Mouse (Mus musculus) layer of hippocampus, postnatal 14 days (tissue): ENCODE results near the gene Wdr77. TPM values are rescaled to one million over a fixed set of nuclear protein-coding genes. Genes with fewer than 3 reads are reported as not detected.
"Not testable (repeated sequence)": the region's sequence is repeated elsewhere in the genome, so short reads cannot be mapped to it uniquely, and the experiment has no call there.

Experiments used
- DNase-seq, 2 experiments: peaks; one replicate each; pipeline ENCODE4 v3.0.0; 2021 to 2022; ENCODE audit warnings: low spot score in 2 of 2, mixed read lengths in 1 of 2
- total RNA-seq, 2 experiments: library from RNA; stranded (reverse); gene quantifications; 2 replicates each; pipeline ENCODE4 v1.2.3; 2021

The Wdr77 gene
- total RNA-seq, 2 experiments from 2014 or later = 53.2 to 57.2 TPM

DNA sequence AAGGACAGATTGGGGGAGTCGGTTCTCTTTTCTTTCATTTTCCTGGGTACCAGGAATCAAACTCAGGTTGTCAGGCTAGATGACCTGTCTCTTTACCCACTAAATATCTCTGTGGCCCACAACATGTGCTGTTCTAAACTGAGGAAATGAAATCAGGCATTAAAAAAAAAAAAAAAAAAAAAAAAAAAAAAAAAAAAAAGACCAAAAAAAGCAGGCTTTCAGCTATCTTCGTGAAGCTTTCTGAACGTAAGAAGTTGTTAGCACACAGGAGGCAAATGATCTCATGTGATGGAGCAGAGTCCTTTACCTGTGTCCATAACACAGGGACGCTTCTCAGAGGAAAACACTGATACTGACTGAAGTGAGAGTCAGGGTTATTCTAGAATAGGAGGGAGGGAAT lies 23.1 kb upstream of the Wdr77 start:
- no peak for DNase-seq

DNA sequence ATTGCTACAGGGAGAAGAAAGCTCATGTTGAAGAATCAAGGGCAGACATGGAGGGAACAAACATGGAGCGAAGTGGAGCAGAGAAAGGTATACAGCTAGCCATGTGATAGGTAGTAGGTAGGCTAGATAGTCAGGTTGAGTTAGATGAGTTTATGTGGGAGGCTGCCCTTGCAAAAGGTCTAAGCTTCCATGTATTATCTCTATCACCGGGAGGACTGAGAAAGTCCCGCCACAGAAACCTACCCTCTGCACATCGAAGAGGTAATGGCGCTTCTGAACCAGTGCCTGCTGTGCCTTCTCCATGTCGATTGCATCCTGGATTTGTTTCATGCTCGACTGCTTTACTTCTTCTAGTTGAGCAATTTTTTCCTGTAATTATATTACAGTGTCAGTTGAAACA lies 7.8 kb upstream of the Wdr77 start:
- DNase-seq = no peak

DNA sequence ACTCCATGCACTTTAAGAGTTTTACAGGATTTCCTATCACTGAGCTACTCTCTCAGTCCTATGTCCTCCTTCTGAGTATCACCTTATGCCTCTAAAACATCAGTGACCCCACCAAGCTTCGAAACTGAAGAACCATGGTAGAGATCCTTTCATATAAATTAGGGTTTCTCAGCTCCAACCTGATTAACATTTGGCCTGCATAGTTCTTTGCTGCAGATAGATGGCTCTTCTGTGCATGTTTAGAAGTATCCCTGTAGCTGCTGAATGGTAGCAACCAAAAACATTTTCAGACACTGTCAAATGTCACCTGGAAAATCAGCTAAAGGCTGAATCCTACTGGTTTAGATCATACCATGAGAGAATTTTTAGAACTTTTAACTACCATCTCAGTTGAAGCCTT lies 1.9 kb upstream of the Wdr77 start:
- no peak for DNase-seq

DNA sequence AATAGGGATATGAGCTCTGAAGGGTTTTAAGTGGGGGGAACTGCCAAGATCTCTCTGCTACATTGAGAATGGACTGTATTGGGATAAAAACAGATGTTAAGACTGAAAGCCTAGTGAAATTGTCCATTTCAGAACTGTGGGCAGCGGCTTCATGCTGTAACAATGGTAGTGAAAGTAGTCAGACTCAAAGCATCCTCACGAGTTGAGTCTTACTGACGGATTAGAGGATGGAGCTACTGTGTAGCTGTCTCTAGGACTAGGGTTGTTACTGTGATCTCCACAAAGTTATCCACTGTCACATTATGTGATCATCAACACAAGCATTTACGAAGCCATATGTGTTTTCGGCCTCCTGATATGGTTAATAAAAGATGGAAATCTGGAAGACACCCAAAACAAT lies 965 bp upstream of the Wdr77 start:
- DNase-seq = no peak

DNA sequence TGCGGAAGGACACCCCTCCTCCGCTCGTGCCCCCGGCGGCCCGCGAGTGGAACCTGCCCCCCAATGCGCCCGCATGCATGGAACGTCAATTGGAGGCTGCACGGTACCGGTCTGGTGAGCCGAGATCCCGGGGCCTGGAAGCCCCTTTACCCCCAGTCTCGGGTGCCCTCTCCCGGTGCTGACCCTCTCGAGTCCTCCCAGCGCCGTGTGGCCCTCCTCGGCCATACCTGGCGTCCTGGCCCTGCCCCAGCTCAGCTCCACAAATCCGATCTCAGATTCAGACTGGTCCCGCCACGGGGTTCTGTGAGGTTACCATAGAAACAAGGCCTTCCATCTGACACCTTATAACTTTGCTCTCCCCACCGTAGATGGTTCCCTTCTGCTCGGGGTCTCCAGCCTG lies 416 bp downstream of the Wdr77 start:
- no peak for DNase-seq

DNA sequence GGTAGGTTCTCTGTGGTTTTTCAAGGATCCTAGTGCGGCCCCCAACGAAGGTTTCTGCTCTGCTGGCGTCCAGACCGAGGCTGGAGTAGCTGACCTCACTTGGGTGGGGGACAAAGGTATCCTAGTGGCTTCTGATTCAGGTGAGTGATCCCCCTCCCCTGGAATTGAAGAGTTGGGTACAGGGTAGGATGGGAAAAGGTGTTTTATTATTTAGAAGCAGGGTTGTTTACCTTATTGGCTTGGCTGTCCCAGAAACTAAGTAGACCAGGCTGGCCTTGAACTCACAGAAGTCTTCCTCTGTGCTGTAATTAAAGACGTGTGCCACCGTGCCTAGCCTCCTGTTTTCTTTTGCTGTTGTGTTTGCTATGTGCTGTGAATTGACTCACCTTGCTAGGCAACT lies 830 bp downstream of the Wdr77 start, which contains the start of gene Atp5f1:
TSS of gene Atp5f1 (minus strand) at position 101 of the 400 bp plus-strand sequence.
- no peak for DNase-seq

DNA sequence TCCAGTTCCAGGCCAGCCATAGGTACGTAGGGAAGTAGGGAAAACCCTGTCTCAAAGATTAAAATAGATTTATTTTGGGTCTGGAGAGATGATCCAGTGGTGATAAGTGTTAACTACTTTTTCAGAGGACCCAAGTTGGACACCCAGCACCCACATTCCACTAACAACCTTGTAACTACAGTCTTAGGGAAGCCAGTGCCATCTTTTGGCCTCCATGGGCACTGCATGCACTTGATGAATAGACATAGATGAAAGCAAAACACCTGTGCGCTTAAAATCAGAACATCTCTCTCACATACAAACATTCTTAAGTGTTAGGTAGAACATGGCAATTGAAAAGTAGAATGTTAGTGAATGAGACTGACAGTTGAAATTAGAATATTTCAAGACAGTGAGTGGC lies 1.5 kb downstream of the Wdr77 start:
- DNase-seq = no peak

DNA sequence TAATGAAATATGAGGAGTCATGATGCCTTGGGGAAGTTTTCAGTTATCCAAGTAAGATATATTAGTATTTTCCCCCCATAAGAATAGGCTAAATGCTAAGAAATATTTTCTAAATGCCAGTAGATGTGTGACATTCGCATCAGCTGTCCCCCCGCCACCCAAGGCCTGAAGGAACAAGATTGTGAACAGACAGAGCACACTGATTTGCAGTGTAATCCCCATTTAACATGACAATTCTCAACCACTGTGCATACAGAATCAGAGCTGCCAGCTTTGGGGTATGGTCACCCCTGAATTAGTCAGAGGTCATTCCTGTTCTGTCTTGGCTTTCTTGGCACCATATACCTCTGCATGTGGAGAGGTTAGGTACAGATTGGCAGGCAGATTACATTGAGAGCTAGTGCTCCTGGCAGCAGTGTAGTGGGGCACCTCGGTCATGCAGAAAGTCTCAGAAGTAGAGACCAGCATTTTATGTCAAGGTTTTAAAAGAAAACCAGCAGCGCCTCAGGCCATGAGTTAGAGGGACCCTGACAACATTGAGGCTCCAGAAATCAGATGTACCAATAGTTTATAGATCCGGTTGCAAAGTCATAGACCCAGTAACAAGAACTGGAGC lies 12.8 kb downstream of the Wdr77 start:
- DNase-seq = no peak

DNA sequence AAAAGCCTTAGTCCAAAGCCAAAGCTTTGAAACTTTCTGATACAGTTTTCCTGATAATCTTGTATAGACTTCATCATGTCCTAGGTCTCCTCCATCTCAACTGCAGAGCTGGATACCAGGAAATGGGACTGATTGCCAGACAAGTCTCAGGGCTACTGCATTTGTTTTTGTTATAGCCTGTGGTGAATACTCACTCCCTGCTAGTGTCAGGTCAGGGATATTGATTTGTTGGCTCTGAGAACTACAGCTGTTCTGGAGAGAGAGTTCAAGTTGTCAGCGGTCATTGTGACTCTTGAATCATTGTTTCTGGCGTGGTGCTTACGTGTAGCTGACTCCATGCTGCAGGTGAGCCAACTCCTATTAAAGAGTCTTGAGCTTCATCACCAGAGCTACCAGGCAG lies 14.2 kb downstream of the Wdr77 start, which contains the start of gene Ovgp1:
TSS of gene Ovgp1 (plus strand) at position 301 of the 400 bp plus-strand sequence.
- no peak for DNase-seq

DNA sequence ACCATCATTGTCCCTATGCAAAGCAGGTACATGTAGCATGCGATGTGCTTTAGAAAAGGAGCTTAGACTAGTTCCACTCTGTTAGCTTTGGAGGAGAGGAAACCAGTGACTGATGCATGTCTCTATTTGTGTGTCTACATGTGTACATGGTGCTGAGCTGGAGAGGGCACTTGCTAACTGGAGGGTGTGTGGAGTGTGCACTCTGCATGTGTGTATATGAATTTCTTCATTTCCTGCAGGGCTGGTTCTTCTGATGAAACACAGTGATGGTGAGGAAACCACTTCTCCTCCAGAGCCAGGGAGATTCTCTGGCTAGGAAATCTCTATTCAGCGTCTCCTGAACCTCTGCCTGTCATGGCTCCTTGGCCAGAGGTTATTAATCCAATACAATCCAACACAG lies 15.0 kb downstream of the Wdr77 start:
- DNase-seq = no peak

DNA sequence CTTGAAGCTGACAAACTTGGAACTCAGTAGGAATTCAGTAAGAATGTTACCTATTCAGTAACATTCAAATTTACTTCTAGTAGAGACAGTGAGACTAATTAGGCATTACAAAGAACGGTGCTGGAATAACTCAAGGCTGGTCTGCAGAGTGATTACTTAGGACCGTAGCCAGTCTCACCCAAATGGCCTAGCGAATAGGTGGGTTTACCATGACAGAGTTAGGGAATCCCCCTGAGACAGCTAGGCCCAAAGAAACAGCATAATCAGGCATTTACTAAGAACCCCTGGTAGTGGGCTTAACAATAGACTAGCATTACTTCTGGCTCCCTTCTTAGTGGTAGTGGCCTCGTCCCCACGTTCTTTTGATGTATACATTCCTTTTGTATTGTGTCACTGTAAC lies 30.4 kb downstream of the Wdr77 start:
- not testable (repeated sequence) for DNase-seq

DNA sequence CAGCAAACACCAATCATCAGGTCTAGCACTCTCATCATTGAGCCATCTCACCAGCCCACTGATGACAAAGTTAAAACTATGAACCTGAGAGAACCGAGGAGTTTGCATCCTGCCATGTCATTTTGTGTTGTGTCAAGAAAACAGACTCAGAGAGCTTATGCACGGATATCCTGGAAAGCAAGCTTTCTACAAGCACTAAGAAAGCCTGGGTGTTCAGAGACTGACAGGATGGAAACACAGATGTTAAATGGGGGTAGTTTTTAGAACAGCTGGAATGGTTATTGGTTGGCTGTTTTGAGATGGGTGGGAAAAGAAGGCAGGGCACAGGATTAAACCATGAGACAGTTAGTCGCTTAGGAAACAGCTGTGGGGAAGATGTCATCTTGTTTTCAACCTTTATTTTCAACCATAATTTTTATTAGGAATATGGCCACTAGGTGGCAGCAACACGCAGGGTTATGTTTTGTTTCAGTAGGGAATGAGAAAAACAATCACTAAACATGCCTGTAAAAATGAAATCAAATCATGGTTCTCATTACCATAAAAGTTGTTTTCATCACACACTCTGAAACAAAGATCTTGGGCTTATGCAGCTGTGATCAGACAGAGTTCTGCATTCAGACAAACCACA lies 32.6 kb downstream of the Wdr77 start:
- peak; percentile 50 to 65 for DNase-seq

DNA sequence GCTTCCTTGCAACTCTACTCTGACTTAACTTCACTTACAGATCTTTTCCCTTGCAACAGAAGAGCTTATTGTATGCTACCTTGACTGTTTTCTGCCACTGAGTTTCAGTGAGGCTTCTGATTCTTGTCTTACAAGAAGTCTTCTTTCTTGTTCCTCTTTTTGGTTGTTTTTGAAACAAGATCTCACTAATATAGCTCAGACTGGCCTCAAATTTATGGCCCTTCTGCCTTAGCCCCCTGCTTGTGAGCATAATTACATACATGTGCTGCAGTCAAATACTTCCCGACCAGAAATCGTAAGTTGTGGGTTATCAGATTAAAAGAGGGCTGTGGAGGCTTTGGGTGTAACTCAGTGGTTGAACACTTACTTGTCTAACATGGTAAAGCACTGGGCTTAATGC lies 35.6 kb downstream of the Wdr77 start:
- no peak for DNase-seq

DNA sequence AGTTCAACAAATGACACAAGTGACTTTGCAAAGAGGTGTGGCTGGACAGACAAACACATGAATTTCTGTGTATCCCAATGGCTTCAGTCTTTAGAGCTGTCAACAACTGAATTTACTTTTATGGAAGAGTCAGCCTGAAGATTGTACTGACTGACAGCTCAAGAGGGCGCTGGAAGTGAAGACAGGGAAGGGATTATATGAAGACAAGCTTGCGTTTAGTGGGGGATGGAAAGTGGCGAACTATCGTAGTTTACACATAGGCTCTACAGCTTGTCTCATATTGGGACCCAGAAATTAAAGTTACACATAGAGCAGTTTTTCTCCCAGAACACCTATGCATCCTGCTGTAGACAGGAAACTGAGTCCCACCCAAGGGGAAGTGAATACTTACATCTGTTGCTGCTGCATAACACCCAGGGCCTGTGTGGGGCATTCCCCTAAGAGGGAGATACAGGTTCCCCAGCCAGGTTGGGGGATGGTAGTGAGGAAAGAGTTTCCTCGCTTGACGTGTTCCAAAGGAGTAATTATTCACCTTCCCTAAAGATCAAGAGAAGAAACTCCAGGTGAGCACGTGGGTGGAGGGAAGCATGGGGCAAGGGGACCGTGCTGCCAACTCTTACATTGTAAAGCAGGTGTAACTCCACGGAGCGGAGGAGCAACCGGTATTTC lies 41.7 kb downstream of the Wdr77 start:
- no peak for DNase-seq

DNA sequence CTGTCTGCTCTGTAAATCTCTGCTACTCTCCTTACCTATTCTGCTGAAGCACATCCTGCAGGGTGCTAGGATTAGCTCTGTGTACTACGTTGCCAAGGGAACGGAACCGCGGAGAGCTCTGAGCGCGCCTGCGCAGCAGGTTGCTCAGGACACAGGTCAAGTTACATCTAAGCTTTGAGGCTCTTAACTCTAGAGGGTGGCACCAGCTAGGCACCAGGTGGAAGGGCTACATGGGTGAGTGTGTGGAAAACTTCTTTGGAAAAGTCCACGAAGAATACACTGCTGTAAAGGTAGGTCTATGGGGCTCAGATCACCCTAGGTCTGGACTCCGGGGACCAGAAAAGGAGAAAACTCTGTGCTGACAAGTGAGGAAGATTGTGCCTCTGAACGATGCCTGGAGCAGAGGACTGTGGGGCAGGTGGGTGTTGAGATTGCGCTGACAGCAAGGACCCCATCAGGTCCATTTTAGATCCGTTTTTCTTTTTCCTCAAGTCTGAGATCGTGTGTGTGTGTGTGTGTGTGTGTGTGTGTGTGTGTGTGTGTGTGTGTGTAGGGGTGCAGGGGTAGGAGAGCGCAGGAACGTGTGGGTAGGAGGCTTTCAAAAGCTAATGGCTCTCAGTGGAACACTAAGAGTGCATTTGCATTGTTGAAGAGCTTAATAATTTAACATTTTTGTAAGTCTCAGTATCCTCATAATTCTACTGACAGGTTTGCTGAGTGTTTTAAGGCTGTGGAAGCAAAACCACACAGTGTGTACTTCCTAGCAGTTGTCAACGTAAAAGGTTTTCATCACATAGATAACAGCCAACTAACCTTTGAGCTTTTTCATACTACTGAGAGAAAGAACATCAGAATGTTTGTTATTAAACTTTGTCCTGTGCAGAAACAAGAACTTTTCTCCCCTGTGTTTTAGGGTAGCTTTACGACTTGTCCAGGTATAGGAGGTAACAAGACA lies 42.5 kb downstream of the Wdr77 start:
- DNase-seq = peak in 1 of 2 experiments; percentile 8

DNA sequence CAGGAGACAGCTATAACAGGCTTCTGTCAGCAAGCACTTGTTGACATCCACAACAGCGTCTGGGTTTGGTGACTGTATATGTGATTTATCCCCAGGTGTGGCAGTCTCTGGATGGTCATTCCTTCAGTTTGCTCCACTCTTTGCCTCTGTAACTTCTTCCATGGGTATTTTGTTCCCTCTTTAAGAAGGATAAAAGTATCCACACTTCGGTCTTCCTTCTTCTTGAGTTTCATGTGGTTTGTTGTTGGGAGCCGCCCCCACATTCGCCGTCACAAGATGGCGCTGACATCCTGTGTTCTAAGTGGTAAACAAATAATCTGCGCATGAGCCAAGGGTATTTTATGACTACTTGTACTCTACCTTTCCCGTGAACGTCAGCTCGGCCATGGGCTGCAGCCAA lies 44.2 kb downstream of the Wdr77 start:
- not testable (repeated sequence) for DNase-seq

DNA sequence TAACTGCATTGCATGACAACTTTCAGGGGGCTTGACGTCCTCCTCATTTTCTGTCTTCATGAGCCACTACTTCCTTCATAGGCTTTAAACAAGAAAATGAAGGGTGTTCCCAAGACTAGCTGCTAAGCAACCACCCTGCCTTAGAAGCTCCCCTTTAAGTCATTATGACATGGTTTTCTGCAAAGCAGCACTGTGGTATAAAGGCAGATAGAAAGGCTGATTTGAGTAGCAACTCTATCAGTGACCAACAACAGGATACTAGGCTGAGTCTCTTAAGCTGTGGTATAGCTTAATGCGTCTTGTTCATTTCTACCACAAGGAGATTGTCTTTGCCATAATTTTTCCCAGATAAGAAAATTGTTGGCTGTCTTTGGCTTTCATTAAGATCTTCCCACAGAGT lies 55.4 kb downstream of the Wdr77 start, which contains the start of gene Pifo:
TSS of gene Pifo (minus strand) at position 101 of the 400 bp plus-strand sequence.
- no peak for DNase-seq
